Mouse (Mus musculus): ENCODE results near the gene Hist1h2be. TPM values are rescaled to one million over a fixed set of nuclear protein-coding genes. Genes with fewer than 3 reads are reported as not detected.
A peak's percentile ranks its signal among the peaks of the same experiment; 100 is the strongest.
"Not testable (repeated sequence)": the region's sequence is repeated elsewhere in the genome, so short reads cannot be mapped to it uniquely, and the experiment has no call there.

Hist1h2be gene
- total RNA-seq, 2 experiments from 2014 or later, result 8.9 to 11.1 TPM

- peak; percentile 67 to 69 for DNase-seq
Observed at GRCm38 (mm10) chr13:23554925-23555838, 65.7 kb downstream of the Hist1h2be start.

DNA sequence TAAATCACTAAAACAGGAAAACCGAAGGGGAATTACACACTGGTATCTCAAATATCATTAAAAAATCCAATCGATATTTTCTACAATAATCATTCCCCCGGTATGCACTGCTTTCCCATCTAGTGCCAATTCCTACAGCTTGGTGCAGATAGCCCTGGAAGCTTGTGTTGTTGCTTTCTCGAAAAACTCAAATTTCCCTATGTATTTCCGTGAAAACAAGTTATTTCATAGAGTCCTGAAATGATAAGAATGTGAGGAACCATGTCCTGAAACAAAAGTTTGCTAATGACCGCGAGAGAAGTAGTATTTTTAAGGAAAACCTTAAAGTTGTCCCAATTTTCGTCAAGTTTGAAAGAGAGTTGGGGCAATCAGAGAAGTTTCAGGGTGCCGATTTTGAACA, 66.5 kb downstream of the Hist1h2be start:
- DNase-seq, result no peak
- intact Hi-C loops (cut with DNase I), result no loop called here

More at GRCm38 (mm10) chr13:23554925-23555838, 65.7 kb downstream of the Hist1h2be start:
- intact Hi-C loops (cut with DNase I), result no loop called here

DNA sequence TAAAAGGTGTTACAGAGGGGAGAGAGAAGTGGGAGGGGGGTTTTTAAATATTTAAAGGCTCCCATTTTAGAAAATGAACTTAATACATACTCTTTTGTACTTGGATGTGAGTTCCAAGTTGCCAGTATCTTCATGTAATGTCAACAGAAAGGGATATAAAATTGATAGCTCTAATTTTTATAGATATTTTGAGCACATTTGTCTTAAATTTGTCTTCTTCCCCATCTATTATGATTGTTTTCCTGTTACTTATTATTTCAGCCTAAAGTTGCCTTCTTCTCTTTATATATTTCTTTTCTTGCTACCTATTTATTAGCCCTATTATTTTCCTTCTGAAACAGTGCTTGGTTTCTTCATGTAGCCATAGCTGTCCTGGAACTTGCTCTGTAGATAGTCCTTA, 68.0 kb downstream of the Hist1h2be start, which contains the start of gene Hist1h1d:
TSS of gene Hist1h1d (plus strand) at position 301 of the 400 bp plus-strand sequence.
- no peak for DNase-seq
- intact Hi-C loops (cut with DNase I), result no loop called here

- no peak for DNase-seq
- intact Hi-C loops (cut with DNase I), result loop anchor here (2.0 kb wide), 1 partner anchor 17 kb away; no protein-coding TSS in a partner anchor
Observed at GRCm38 (mm10) chr13:23551931-23552914, 68.7 kb downstream of the Hist1h2be start.

DNA sequence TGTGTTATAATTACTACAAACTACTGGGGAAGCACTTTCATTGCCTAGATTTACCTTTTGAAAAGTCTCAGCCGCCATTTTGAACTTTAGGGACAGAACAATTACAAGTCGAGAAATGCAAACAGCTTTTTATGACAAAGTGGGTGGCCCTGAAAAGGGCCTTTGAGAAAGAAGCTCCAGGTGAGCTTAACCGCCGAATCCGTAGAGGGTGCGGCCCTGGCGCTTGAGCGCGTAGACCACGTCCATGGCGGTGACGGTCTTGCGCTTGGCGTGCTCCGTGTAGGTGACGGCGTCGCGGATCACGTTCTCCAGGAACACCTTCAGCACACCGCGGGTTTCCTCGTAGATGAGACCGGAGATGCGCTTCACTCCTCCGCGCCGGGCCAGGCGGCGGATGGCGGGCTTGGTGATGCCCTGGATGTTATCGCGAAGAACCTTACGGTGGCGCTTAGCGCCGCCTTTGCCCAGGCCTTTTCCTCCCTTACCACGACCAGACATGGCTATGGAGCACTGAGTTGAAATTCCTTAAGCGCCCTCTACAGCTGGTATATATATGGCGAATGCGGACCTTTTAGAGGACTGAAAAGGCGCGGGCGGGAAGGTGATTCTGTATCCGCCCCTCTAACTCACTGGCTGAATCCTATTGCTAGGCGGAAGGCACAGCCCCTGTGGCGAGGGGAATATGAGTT, 69.6 kb downstream of the Hist1h2be start, which contains the start of gene Hist1h4f:
TSS of gene Hist1h4f (minus strand) at position 503 of the 689 bp plus-strand sequence.
- DNase-seq, result peak; percentile 75 to 76
- intact Hi-C loops (cut with DNase I), result loop anchor here (2.0 kb wide), 1 partner anchor 18 kb away; no protein-coding TSS in a partner anchor

- no peak for DNase-seq
- intact Hi-C loops (cut with DNase I), result loop anchor here (2.0 kb wide), 1 partner anchor 18 kb away; no protein-coding TSS in a partner anchor
Observed at GRCm38 (mm10) chr13:23550761-23551145, 70.2 kb downstream of the Hist1h2be start.

- intact Hi-C loops (cut with DNase I), result no loop called here
- no peak for DNase-seq
Observed at GRCm38 (mm10) chr13:23546694-23547093, 74.2 kb downstream of the Hist1h2be start.

- DNase-seq; intact Hi-C loops (cut with DNase I): not testable (repeated sequence)
Observed at GRCm38 (mm10) chr13:23544787-23545120, 76.2 kb downstream of the Hist1h2be start.

- DNase-seq, result peak; percentile 65 to 80
- intact Hi-C loops (cut with DNase I), result no loop called here
Observed at GRCm38 (mm10) chr13:23543965-23544786, 76.7 kb downstream of the Hist1h2be start, which contains the start of gene Hist1h3f. TSS of gene Hist1h3f (plus strand) at chr13:23544052.

DNA sequence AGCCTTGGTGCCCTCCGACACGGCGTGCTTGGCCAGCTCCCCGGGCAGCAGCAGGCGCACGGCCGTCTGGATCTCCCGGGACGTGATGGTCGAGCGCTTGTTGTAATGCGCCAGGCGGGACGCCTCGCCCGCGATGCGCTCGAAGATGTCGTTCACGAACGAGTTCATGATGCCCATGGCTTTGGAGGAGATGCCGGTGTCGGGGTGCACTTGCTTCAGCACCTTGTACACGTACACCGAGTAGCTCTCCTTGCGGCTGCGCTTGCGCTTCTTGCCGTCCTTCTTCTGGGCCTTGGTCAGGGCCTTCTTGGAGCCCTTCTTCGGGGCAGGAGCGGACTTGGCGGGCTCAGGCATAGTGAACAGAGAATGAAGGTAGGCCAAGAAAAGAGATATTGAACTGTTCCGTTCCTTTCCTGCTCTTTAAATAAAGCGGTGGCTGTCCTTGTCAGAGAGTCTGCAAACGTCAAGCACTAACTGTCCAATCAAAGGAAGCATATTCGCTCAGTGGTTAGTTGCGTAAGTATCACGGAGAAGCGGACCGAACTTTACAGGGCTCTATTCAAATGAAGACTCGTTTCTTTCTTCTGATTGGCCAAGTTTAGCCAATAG, 77.8 kb downstream of the Hist1h2be start, which contains the start of gene Hist1h2bh:
TSS of gene Hist1h2bh (minus strand) at position 394 of the 609 bp plus-strand sequence.
- peak; percentile 44 to 68 for DNase-seq
- intact Hi-C loops (cut with DNase I), result not testable (repeated sequence)

- DNase-seq; intact Hi-C loops (cut with DNase I): not testable (repeated sequence)
Observed at GRCm38 (mm10) chr13:23542225-23542980, 78.5 kb downstream of the Hist1h2be start.

- no peak for DNase-seq
- intact Hi-C loops (cut with DNase I), result no loop called here
Observed at GRCm38 (mm10) chr13:23541497-23541896, 79.4 kb downstream of the Hist1h2be start.

GRCm38 (mm10) chr13:23539821-23540220, 81.1 kb downstream of the Hist1h2be start:
- intact Hi-C loops (cut with DNase I); DNase-seq: not testable (repeated sequence)

DNA sequence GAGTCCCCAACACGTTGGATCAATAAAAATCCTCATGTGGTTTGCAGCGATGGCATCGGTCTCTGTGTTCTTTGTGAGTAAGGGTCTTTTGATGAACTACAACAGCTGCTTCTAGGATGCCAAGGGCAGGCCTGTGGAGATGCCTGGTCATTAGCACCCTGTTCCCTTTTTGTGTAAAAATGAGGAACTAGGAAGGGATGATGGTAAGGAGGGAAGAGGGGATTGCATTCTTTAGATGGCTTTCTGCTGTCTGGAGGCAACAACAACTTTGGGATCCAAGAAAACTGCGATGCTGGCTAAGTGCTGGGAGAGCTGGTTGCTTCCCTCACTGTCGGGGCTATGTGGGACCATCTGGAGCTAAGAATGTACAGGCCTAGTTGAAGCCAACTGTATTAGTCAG, 82.7 kb downstream of the Hist1h2be start:
- DNase-seq, result no peak
- intact Hi-C loops (cut with DNase I), result no loop called here

DNA sequence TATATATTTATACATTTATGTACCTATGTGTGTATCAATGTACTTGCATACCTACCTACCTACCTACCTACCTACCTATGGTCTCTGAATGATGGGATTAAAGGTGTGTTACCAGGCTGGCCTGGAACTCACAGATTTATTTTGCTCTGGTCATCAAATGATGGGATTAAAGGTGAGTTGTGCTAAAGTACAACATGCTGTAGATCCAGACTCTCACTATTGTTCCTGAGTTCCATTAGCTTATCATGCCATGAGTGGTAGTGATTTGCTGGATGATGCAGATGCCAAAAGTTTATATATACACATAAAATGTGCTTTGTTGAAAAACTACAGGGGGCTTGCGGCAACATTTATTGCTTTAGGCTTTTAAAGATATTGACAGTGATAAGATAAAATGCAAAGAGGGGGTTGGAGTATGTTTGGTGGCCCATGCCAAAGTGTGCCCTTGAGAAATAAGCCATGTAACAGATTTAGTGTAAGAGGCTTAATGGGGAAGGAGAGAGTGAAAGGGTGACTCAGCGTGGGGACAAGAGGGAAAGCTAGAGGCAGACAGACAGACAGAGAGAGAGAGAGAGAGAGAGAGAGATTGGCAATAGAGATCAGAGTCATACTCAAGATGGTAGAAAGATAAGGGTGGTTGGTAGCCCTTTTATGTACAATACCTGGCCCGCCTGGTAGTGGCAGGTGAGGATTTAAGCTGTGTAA, 83.8 kb downstream of the Hist1h2be start:
- intact Hi-C loops (cut with DNase I), result no loop called here

DNA sequence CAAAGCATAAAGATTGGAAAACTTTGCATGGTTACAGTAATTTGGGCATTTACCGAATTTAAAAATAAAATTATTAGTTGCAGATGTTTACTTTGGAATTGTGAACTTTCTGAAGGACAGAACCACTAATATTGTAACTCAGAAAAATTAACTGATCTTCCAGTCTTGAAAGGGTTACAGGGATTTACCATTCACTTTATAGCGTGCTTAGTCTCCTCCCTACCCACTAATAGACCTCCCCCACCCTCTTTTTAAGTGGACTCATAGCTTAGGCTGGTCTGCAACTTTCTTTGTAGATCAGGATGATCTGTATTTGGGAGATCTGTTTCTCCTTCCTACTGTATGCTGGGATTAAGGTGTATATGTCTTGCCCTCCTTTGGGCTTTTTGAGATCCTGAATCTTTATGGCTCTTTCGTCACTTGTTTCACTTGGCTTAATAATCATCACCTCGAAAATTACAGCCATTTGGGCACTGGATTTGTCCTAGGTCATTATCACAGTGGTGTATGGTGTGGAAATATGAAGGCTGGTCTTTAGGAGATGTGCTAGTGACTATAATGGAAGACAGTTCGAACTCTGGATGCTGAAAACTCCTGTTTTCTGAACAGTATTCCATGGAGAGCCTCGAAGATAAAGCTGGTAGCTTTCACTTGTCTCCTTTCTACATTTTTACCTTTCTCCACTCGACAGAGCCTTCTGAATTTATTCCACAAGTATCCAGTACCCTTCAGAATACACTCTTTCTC, 84.7 kb downstream of the Hist1h2be start:
- intact Hi-C loops (cut with DNase I), result no loop called here
- no peak for DNase-seq

More for the DNA sequence above, 83.8 kb downstream of the Hist1h2be start:
- no peak for DNase-seq

Measured in heart, postnatal 36 days (tissue).